Mouse (Mus musculus): ENCODE measurements around the gene Lsp1. TPM values are rescaled to one million over a fixed set of nuclear protein-coding genes. Genes with fewer than 3 reads are reported as not detected.

The Lsp1 gene
- polyA plus RNA-seq, 1 experiment from 2014 or later = 36.9 TPM

DNA sequence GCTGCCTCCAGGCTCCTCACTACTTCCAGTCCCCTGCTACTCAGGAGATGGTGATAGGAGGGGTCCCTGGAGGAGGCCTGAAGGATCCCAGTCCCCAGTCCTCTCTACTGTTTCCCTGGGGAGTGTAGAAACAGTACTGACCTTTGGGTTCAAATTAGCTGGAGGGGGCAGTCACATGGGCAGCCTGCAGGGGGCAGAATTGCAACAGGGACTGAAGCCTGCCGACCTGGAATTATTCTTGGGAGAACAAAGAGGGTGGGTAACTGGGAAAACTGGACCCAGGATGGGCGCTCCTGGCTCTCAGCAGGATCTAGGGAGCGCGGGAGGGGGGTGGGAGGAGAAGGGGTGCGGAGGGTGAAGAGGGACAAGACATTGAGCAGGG lies 20.6 kb downstream of the Lsp1 start:
- peaks cover 4% of the 10 kb centered on the region for H3K36me3 ChIP-seq
- H3K27ac ChIP-seq = peak overlapping the region; percentile 99
- H3K4me3 ChIP-seq = peak overlapping the region; percentile 47
- 9% methylated on average over 5 of the region's 5 CpGs for WGBS
- H3K9me3 ChIP-seq = no peaks in the 10 kb centered on the region
- no peak for DNase-seq (ENCODE audit: low spot score)
- H3K27me3 ChIP-seq (ENCODE audit: insufficient read depth, poor library complexity, severe bottlenecking) = no peaks in the 10 kb centered on the region
- peaks cover 91% of the 10 kb centered on the region for H3K4me1 ChIP-seq

DNA sequence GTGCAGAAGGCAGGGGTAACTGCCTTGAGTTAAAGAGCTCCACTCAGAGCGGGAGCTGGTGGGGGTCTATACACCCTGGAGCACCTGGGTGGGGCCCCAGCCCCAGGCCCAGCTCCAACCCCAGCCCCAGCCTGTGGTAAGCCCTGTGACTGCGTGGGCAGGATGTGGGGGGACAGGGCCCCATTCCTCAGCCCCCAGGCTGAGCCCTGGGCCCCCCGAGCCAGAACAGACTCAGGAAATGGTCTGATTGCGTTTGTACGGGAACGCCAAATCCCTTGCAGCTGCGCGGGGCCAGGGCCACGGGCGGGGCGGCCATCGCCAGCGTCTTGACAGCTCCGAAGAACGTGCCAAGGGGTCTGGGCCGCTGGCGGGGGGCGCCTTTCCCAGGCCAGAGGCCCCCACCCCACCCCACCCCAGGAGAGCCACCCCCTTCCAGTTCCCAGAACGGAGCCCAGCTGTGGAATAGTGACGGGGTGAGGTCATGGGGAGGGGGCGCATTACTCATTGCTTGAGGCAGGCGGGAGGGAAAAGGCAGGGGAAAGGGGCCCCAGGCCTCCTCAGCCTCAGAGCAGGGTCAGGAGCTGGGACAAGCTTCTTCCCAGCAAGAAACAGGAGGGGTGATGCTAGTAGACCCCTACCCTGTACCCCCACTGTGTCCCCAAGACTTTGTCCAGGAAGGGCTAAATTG lies 21.1 kb downstream of the Lsp1 start:
- 2% methylated on average over 22 of the region's 22 CpGs for WGBS
- Histone ChIP-seq H3K4me1 (peaks cover 93% of the 10 kb centered on the region), H3K27me3 (ENCODE audit: insufficient read depth, poor library complexity, severe bottlenecking) (no peaks in the 10 kb centered on the region), H3K4me3 (peak overlapping the region; percentile 47), H3K27ac (peak overlapping the region; percentile 99), H3K36me3 (peaks cover 8% of the 10 kb centered on the region), H3K9me3 (no peaks in the 10 kb centered on the region)
- DNase-seq (ENCODE audit: low spot score) = peak; percentile 91

DNA sequence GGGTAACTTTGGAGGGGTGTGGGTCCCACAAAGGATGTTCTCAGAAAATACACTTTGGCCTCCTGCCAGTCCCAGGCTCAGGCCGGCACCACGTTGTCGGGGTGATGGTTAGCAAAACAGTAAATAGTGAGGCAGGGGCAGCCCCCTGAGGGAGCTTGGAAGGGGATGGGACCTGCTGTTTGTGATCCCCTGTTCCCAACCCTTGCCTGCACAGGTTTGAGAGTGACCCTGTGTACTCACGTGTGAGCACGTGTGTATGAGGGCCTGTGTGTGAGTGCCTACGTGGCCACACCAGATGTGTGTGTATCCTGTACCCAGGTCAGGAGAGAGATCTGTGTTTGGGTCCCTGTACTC lies 21.6 kb downstream of the Lsp1 start:
- peak; percentile 87 for DNase-seq (ENCODE audit: low spot score)
- peak overlapping the region; percentile 47 for H3K4me3 ChIP-seq
- no peaks in the 10 kb centered on the region for H3K27me3 ChIP-seq (ENCODE audit: insufficient read depth, poor library complexity, severe bottlenecking)
- peaks cover 93% of the 10 kb centered on the region for H3K4me1 ChIP-seq
- peak overlapping the region; percentile 99 for H3K27ac ChIP-seq
- H3K9me3 ChIP-seq = no peaks in the 10 kb centered on the region
- H3K36me3 ChIP-seq = peaks cover 8% of the 10 kb centered on the region
- WGBS = 20% methylated on average over 6 of the region's 6 CpGs

DNA sequence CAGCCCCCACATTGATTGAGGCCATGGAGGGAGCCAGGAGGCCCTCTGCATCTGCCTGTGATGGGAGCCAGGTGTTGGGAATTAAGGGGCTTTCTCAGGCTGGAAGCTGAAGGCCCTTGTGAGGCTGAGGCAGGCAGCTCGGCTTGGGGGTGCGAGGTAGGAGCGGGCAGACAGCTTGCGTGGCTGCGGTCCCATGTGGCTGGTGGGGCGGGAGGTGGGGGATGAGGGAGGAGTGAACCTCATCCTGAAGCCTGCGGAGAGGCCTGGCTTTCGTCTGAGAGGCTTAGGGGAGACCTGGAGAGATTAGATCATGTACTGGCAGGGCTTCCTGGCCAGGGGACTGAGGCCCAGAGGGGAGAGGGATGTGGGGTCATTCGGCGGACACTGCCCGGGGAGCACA lies 22.5 kb downstream of the Lsp1 start:
- Histone ChIP-seq H3K27ac (peak overlapping the region; percentile 99), H3K27me3 (ENCODE audit: insufficient read depth, poor library complexity, severe bottlenecking) (no peaks in the 10 kb centered on the region), H3K9me3 (no peaks in the 10 kb centered on the region), H3K36me3 (peaks cover 8% of the 10 kb centered on the region), H3K4me1 (peaks cover 95% of the 10 kb centered on the region), H3K4me3 (no peak overlapping the region)
- DNase-seq (ENCODE audit: low spot score) = peak; percentile 91
- WGBS = 12% methylated on average over 11 of the region's 11 CpGs

DNA sequence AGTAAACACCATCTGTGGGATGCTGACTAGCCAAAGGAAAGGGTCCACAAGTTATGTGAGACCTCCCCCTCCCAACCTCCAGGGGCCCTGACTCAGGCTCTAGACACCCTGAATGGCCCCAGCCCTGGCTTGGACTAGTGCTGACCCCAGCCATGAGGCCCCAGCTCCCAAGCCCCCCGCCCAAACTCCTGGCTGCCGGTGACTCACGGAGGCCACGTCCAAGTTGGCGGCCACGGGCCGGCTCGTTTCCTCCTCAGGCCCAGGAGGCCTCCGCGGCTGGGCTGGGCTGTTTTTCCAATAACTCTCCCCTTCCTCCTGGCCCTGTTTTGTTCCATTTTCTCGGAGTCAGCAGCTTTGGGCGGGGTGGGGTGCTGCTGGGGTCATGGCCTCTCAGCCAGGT lies 24.2 kb downstream of the Lsp1 start:
- Histone ChIP-seq H3K36me3 (peaks cover 23% of the 10 kb centered on the region), H3K9me3 (no peaks in the 10 kb centered on the region), H3K27ac (peak overlapping the region; percentile 99), H3K27me3 (ENCODE audit: insufficient read depth, poor library complexity, severe bottlenecking) (no peaks in the 10 kb centered on the region), H3K4me3 (no peak overlapping the region), H3K4me1 (peaks cover 88% of the 10 kb centered on the region)
- DNase-seq (ENCODE audit: low spot score) = no peak
- 63% methylated on average over 12 of the region's 12 CpGs for WGBS

DNA sequence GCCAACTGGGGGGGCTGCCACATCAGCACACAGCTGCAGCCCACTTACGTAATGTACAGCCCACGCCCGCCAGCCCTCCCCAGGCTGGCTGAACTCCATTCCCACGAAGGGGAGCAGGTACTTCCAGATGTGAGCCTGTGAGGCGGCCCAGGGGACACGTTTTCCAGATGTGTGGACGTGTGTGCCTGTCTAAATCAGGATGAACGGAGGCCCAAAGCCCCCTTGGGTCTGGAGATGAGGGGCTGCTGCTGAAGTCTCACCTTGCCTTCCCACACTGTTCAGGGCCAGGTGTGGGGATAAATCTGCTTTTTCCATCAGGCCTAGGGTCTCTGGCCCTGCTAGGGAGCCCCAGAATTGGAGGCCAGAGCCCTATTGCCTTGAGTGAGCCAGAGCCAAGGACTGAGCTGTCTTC lies 26.1 kb downstream of the Lsp1 start:
- 78% methylated on average over 8 of the region's 8 CpGs for WGBS
- no peaks in the 10 kb centered on the region for H3K9me3 ChIP-seq
- no peaks in the 10 kb centered on the region for H3K27me3 ChIP-seq (ENCODE audit: insufficient read depth, poor library complexity, severe bottlenecking)
- no peak for DNase-seq (ENCODE audit: low spot score)
- H3K36me3 ChIP-seq = peaks cover 43% of the 10 kb centered on the region
- 0 out of 2 replicates have a peak overlapping the region, but pooled peaks have one; percentile 19 for H3K4me3 ChIP-seq
- H3K27ac ChIP-seq = peak overlapping the region; percentile 99
- H3K4me1 ChIP-seq = peaks cover 73% of the 10 kb centered on the region

DNA sequence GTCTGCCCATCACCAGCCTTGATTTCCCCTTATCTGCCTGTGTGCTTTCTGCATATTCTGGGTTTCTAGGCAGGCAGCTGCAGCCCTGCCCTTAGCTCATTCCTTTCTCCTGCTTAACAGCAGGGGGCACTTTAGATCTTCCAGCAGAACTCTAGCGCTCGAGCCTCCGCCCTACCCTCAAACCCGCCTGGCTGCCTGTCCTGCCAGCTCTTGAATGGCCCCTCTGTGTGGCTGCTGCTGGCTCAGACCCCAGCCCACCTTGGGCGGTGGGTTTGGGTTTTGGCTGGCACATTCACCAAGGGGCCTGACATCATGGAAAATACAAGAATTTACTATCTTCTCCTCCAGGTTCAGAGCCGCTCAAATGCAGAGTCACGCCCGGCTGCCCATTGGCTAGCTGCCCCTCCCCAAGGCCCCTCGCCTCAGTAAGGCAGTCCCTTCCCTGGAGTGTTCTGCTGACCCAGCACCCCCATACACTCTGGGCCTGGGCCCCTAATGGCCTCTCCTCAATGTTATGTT lies 26.8 kb downstream of the Lsp1 start:
- Histone ChIP-seq H3K27me3 (ENCODE audit: insufficient read depth, poor library complexity, severe bottlenecking) (no peaks in the 10 kb centered on the region), H3K36me3 (peaks cover 48% of the 10 kb centered on the region), H3K27ac (peak overlapping the region; percentile 99), H3K4me3 (peak overlapping the region; percentile 19; the same call in 1 of the 2 replicates), H3K9me3 (no peaks in the 10 kb centered on the region), H3K4me1 (peaks cover 73% of the 10 kb centered on the region)
- 12% methylated on average over 9 of the region's 9 CpGs for WGBS
- peak; percentile 90 for DNase-seq (ENCODE audit: low spot score)

DNA sequence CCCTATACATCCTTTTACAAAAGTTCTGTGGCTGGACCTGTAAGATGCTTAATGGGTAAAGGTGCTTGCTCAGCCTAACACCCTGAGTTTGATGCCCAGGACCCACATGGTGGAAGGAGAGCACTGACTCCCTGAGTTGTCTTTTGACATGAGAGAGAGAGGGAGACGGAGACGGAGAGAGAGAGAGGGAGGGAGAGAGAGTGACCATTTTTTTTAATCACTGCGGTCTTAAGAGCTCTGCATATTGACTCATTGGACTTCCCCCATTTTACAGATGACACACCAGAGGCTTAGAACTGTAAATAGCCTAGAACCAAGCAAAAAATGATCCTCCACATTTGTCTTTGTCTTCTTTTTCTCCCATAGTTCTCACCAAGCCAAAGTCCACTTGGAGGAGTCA lies 27.4 kb downstream of the Lsp1 start:
- DNase-seq (ENCODE audit: low spot score) = no peak
- Histone ChIP-seq H3K9me3 (no peaks in the 10 kb centered on the region), H3K27me3 (ENCODE audit: insufficient read depth, poor library complexity, severe bottlenecking) (no peaks in the 10 kb centered on the region), H3K4me1 (peaks cover 67% of the 10 kb centered on the region), H3K36me3 (peaks cover 48% of the 10 kb centered on the region), H3K27ac (peak overlapping the region; percentile 99), H3K4me3 (no peak overlapping the region)
- WGBS = 80% methylated on average over 3 of the region's 3 CpGs

DNA sequence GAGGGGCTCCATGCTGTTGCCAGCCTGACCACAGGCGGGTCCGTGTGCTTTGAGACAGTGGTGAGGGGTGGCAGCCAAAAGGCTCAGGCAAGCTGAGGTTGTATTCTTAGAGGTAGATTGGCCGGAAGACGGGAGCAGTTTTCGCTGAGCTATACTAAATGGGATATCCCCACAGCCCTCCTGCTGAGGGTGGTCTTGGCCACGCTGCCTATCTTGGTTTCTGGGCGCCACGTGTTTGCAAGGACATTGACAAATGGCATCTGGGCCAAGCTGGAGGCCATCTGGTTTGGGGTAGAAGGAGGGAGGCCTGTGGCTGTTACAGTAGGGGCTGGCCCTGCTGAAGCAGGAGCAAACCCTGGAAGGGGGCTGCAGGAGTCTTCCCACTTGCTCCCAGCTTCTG lies 32.9 kb downstream of the Lsp1 start:
- DNase-seq (ENCODE audit: low spot score) = no peak
- peaks cover 37% of the 10 kb centered on the region for H3K36me3 ChIP-seq
- no peaks in the 10 kb centered on the region for H3K27me3 ChIP-seq (ENCODE audit: insufficient read depth, poor library complexity, severe bottlenecking)
- H3K4me3 ChIP-seq = no peak overlapping the region
- no peaks in the 10 kb centered on the region for H3K9me3 ChIP-seq
- peaks cover 32% of the 10 kb centered on the region for H3K4me1 ChIP-seq
- WGBS = 68% methylated on average over 8 of the region's 8 CpGs
- H3K27ac ChIP-seq = peak overlapping the region; percentile 65

DNA sequence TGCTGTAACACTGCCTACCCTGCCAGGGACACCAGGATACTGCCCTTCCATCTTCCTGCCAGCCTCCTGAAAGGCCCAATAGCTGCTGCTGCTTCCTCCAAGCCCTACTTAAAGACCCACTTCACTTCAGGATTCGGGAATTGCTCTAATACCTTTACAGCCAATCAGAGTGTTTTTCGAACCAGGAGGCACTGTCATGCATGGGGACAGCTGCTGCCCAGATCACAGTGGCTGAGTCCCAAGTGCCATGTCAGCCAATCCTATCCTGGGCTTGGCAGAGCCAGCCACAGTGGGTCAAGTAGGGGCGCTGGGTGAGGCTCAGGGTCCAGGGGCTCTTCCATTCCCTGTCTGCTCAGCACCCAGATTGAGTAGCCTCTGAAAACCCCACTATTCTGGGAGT lies 35.5 kb downstream of the Lsp1 start:
- WGBS = 81% methylated on average over 3 of the region's 3 CpGs
- peaks cover 11% of the 10 kb centered on the region; the same call in 1 of the 2 replicates for H3K36me3 ChIP-seq
- no peaks in the 10 kb centered on the region for H3K9me3 ChIP-seq
- no peaks in the 10 kb centered on the region for H3K27me3 ChIP-seq (ENCODE audit: insufficient read depth, poor library complexity, severe bottlenecking)
- no peak overlapping the region for H3K4me3 ChIP-seq
- H3K4me1 ChIP-seq = peaks cover 41% of the 10 kb centered on the region
- DNase-seq (ENCODE audit: low spot score) = no peak
- peak overlapping the region; percentile 81 for H3K27ac ChIP-seq

DNA sequence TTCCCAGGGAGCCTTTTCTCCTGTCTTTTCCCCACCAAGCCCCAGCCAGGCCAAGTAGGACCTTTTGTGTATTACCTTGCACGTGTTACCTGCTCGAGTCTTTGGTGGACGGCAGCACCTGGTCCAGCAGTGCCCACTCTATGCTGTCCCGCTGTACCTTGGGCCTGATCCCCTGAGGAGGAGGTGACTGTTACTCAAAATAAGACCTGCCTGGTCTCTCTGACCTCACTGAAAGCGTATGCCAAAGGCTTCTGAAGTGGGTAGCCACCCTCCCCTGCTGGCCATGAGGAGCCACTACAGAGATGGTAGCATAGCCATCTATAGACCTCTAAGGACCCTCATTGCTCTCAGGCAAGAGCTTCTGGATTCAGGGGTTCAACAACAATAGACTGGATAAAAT lies 36.2 kb downstream of the Lsp1 start:
- Histone ChIP-seq H3K27ac (peak overlapping the region; percentile 81), H3K9me3 (no peaks in the 10 kb centered on the region)
- 76% methylated on average over 5 of the region's 5 CpGs for WGBS

DNA sequence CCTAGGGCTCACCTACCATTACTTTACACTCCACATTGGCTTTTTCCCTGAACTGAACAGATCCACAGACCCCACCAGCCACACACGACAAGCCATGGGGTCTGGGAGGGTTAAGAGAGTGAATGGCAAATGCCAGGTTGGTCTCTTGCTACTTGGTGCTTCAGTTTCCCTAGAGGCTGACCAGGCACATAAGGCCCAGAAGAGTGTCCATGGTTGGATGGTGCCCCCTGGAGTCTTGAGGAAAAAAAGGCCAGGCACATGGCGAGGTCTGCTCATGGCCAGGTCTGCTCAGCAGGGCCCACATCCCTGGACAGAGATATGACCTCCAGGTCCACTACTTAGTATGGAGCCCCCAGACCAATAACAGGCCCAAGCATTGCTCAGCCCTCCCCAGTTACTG lies 37.2 kb downstream of the Lsp1 start:
- 84% methylated on average over 2 of the region's 2 CpGs for WGBS
- H3K27me3 ChIP-seq (ENCODE audit: insufficient read depth, poor library complexity, severe bottlenecking) = no peaks in the 10 kb centered on the region
- no peaks in the 10 kb centered on the region; the same call in 1 of the 2 replicates for H3K36me3 ChIP-seq
- no peak overlapping the region for H3K4me3 ChIP-seq
- no peaks in the 10 kb centered on the region for H3K9me3 ChIP-seq
- peak overlapping the region; percentile 81 for H3K27ac ChIP-seq
- DNase-seq (ENCODE audit: low spot score) = no peak
- peaks cover 31% of the 10 kb centered on the region for H3K4me1 ChIP-seq

More for the DNA sequence above, 36.2 kb downstream of the Lsp1 start:
- Histone ChIP-seq H3K4me3 (no peak overlapping the region), H3K27me3 (ENCODE audit: insufficient read depth, poor library complexity, severe bottlenecking) (no peaks in the 10 kb centered on the region), H3K4me1 (peaks cover 36% of the 10 kb centered on the region), H3K36me3 (peaks cover 5% of the 10 kb centered on the region; the same call in 1 of the 2 replicates)
- no peak for DNase-seq (ENCODE audit: low spot score)

DNA sequence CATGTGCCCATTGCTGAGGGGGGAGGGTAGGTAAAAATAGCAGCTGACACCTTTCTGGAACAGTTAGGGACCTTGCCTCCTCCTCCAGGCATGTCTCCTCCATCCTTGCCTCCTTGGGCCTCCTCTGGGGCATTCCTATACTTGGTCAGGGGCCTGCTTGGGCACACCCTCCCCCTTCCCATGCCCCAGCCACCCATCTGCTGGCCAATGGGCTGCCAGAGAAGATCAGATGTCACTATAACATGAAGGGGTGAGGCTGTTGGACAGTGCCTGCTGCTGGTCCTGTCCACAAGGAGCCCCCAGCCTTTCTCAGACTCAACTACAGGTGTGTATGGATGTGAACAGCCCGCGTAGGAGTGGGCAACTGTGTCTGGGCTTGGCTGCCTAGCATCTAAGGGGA lies 38.0 kb downstream of the Lsp1 start, which contains the start of gene Tnnt3:
Gene Tnnt3, plus strand, starts transcription at position 262 of the 400 bp plus-strand sequence.
- no peaks in the 10 kb centered on the region; the same call in 1 of the 2 replicates for H3K36me3 ChIP-seq
- H3K4me1 ChIP-seq = peaks cover 28% of the 10 kb centered on the region
- DNase-seq (ENCODE audit: low spot score) = no peak
- 86% methylated on average over 2 of the region's 2 CpGs for WGBS
- H3K4me3 ChIP-seq = no peak within 1 kb of the TSS
- H3K27ac ChIP-seq = peak within 1 kb of the TSS; percentile 81
- H3K9me3 ChIP-seq = no peaks in the 10 kb centered on the region
- H3K27me3 ChIP-seq (ENCODE audit: insufficient read depth, poor library complexity, severe bottlenecking) = no peaks in the 10 kb centered on the region

All from heart, embryonic 10.5 days (tissue).